Mouse (Mus musculus) liver, adult (tissue): ENCODE data around the gene 4931428L18Rik.

Experiments
- GATA4 ChIP-seq: IDR thresholded peaks from 2 replicates; pipeline ENCODE4 v1.6.1; 2014; ENCODE audit warnings: mild to moderate bottlenecking, low read length; ENCODE audit not compliant: insufficient replicate concordance

The 4931428L18Rik gene

DNA sequence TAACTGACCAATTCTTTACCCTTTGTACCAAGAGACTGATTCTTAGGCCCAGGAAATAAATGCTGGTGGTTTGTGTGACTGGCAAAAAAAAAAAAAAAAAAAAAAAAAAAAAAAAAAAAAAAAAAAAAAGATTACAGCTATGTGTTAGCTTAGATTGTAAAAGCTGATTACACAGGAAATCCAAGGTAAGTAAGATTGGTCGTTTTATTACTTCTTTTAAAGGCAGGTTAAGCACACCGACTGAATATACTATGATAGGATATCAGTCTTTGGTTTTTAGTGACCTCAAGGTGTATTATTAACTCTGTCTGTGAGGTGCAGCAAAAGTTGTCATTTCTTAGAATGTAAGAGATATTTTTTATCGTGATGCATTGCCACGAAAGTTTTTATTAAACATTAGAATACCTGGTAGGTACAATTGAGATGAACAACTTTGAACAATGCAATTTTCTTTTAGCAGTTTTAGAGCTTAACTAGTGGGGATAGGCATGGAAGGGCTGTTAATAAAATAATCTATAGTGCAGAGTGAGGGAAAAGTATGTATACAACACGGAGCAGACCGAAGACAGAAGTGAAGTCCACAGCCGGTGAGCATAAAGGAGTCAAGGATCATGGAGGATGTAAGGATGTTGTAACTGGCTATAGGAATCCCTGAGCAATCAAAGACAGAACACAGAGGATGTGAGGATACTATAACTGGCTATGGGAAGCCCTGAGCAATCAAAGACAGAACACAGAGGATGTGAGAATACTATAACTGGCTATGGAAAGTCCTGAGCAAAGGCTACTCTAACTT lies 57.0 kb downstream of the 4931428L18Rik start:
- no peak for TF ChIP-seq GATA4

DNA sequence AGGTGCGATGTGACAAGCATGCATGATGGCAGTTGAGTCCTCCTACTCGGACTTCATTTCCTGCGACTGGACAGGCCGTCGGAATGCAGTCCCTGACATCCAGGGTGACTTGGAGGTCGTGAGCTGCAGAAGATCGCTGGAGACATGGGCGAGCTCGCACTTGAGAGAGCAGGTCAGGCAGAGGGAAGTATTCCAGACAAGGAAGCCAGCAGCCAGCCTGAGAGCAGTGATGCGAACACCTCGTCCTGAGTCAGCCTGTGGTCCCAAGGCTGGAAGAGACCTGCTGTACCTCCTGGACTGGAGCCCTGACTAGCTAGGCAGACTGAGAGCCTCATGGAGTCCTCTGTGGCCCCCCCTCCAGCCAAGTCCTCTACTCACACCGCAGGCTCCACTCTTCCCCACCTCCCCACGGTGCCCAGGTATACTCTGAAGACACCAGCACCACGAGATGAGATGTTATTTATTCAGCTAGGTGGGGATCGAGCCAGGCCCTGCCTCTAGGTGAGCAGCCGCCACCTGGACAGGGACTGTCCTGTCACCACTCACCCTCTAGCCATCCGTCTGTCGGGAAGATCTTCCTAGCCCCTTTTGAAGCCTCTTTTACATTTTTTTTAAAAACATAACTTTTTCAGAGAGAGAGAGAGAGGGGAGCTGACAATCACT lies 57.8 kb downstream of the 4931428L18Rik start:
- no peak for TF ChIP-seq GATA4

DNA sequence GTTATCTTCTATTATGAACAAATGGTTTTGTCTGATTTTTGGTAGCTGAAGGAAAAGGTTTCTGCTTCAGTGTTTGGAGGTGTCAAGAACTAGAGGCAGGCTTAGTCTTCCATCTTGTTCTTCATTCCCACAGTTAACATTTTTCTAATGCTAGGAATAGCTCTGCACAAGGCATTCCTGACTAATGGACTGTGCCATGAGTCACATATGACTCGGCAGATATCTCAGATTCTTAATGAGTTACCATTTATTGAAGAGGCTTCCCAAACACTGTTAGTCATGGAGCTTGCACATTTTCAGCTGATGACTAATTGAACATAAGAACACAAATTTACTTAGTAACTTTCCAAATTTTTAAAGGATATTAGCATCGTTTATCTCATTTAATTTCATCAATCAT lies 65.6 kb downstream of the 4931428L18Rik start:
- no peak for TF ChIP-seq GATA4

DNA sequence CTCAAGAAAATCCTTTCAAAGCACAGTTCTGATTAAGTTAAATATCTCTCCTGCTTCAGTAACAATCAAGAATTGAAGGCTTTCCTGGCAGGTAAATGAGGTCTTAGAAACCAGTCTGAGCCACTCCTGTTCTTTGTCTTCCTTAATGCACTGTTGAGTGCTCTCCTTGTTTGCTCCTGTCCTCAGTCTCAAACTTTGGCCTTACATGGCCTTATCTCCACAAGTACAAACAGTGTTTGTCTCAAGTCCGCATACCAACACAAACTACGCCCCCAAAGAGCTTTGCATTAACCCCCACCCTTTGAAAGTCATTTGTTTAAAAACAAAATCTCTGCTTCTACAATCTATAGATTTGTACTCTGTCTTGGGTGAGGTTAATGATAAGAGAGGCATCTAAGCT lies 66.3 kb downstream of the 4931428L18Rik start:
- TF ChIP-seq GATA4: no peak

DNA sequence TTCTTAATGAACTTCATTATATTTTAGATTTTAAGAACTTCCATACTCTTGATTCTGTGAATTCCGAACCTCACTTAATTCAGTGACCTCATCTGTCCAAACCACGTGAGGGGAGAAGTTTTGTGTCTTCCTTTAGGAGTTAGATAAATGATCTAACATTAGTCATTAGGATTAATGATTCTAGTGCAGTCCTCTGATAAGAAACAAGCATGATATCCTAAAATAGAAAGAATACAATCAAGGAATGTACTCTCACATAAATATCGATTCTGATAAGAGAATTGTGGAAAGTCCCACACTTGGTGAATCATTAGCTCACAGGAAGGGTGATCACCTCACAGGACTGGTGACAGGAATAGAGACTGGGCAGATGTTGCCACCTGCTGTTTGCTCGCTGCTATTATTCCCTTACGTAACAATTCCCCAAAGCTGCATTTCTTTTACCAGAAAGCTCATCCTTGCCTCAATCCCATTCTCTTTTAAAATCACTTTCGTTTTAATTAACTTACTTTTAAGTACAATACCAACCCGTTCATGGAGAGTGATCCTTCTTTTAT lies 68.6 kb downstream of the 4931428L18Rik start:
- peak; percentile 91 for TF ChIP-seq GATA4

DNA sequence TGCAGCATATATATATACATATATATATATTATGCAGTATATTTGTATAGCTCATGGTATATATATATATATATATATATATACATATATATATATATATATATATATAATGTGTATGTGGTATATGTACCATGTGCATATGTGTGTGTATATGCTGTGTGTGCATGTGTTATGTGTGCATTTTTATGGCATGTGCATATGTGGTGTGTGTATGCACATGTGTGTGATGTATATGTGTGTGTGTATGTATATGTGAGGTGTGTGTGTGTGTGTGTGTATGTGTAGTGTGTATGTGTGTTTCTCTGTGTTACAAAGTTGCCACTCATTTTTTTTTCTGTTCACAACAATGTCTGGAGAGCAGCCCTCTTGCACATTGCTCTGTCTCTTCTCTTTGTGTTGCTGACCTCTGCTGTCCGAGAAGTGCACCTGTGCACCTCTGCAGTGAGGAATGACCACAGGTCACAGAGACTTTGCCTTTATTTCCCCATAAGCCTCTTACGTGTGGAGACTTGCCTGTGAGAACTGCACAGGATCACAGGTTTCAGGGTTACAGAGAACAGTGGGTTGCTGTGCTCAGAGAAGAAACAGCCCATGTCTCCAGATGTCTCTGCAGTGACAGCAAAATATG lies 69.6 kb downstream of the 4931428L18Rik start:
- TF ChIP-seq GATA4: no peak

DNA sequence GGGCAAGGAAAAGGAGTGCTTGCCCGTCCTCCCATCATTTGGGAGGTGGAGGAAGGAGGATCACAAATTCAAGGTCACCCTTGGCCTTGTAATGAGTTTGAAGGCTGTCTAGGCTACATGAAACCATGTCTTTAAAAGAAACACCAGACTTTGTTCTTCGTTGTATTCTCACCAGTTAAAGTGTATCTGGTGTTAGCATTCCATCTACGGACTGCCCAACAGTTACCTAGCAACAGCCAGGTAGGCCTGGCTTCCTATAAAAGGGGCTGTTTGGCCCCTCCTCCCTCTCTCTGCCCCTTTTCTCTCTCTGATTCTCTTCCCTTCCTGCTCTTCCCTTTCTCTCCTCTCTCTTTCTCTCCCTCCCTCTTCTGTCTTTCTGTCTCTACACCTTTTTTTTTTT lies 71.9 kb downstream of the 4931428L18Rik start:
- no peak for TF ChIP-seq GATA4

DNA sequence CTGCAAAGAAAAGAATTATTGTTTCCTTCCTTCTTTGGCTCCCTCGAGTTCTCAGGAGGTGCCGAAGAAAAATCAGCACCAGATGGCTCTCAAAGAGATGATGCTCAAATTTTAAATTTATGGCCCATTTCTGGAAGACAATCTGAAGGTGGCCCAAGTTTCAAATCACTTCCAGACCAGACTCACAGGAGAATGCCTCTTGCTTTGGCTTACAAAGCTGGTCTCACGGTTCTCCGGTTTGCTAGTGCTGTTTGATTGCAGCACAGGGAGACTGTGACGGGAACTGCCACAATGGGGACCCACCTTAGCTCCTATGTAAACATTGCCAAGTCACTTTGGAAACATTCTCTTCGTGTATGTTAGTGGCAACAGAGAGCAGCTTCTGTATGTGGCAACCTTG lies 72.8 kb downstream of the 4931428L18Rik start:
- TF ChIP-seq GATA4: no peak

DNA sequence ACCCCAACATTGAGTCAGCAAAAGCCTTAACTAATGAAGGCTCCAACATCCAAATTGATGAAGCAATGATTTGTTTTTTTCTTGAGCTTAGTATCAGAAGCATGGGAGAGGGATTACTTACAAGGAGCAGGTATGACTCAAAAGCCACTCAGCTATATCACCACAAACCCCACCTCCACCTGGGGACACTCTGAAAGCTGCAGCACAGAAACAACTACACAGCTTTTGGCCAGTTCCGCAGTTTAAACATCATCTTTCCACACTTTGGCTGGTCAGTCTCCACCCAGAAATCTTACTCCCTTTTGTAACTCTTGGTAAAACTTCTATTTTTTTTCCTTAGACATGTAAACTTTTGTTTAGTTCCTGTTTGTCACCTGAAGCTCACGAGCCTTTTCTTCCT lies 78.9 kb downstream of the 4931428L18Rik start:
- TF ChIP-seq GATA4: no peak

DNA sequence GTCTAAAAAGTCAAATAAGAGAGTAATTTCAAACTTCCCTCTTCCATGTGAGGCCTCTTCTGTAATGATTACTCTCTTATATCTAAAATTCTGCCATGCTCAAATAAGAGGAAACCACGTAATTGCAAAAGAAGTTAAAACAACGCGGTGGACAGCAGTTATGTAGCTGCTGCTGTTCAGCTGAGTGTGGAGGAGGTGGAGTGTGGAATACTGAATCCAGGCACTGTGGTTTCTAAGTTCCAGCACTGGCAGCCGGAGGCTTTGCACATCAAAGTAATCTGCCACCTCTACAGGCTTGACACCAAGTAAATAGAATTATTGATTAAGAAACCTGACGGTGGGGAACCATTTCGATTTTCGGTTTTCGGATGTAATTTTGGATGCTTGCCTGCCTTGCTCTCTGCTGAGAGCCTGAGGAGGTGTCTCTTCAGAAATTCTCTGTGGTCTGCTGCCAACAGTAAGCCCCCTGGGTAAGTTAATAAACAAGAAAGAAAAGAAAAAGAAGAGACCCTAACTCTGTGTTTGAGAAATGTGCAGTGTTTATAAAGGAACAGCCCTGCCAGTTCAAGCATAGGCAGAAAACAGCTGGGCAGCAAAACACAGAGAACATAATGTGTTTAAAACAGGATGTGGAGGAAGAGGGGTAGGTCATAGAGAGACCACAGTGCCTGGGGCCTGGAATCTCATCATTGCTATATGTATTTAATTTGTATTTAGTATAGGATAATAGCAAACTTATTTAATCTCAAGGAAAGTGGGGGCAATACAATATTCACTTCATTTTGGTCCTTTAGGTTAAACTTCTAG lies 80.0 kb downstream of the 4931428L18Rik start:
- no peak for TF ChIP-seq GATA4

DNA sequence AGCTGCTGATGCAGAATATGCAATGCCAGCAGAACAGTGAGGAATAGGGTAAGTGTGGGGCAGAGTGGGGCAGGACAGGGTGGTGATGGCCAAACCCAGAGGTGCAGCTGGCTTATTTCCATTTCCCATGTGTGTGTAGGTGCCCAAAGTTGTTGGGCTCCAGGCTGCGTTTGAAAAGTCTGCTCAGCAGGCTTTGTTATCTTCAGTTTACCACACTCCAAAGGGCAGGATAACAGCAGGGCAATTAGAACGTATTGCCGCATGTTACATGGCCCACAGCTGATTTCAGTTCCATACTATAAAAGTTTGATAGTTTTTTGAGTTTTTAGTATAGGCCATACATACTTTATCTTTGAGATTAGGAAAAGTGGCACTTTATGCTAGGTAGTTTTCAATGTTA lies 84.1 kb downstream of the 4931428L18Rik start:
- no peak for TF ChIP-seq GATA4

DNA sequence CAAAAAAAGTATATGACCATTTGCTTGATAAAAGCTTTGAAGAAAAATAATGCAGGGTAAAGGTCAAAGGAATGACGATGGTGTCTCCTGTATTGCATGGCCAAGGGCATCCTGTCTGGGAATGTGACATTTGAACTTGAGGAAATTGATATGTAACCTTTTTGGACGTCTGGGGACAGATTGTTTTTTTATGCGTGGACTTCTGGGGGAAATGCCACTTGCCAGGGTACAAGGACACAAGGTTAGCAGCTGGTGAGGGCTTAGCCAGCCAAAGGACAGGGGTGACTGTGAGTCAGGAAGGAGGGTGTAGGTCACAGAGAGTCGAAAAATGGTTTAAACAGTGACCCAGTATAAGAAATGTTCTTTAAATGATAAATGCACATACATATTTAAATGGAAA lies 109.0 kb downstream of the 4931428L18Rik start:
- TF ChIP-seq GATA4: no peak

DNA sequence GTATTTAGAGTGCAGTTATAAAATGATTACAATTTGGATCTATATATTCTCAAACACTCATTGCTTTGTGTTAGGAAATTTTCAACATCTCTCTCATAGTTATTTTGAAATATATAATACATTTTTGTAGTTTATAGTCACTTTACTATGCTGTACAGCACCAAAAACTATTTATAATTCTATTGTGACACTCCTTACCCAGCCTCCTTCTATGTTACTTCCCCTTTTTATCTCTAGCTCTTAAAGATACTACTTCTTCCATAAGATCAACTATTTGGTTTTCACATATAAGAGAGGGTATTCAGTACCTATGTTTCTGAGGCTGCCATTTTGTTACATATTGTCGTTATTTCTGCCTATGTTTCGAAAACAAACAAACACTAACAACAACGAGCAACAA lies 114.5 kb downstream of the 4931428L18Rik start:
- no peak for TF ChIP-seq GATA4

DNA sequence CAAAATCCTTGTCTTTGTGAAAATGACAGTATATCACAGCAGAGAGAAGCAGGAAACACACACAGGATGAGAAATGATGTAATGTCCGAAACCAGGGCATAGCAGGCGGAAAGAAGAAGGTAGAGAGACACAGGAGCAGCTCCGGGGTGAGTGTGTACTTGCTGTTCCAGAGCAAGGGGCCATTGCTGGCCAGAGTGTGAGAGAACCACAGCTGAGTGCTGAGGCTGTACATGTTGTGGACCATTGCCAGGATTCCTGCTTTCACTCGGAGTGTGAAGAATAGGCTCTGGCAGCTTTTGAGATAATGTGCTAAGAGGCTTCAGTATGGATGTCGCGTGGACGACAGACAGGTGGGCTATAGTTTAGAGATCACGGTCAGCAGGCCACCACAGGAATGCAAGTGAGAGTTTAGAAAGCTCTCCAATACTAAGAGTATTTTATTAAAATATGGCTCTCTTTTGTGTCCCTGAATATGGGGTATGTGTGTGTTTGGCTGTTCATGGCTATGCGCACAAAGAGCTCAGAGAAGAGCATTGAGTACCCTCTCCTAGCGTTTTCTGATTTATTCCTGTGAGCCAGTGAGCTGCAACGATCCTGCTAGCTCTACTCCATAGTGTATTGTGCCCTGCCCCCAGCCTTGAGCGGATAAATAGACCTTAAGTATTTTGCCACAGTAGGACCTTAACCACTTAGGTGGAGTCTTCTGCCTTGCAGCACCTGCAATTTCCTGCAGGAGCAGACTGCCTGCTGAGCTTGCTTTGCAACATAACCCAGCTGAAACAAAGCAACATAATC lies 119.4 kb downstream of the 4931428L18Rik start:
- TF ChIP-seq GATA4: no peak
